Mouse (Mus musculus) heart, postnatal 0 days (tissue): Measurements from ENCODE around the gene Prrc2a.

ENCODE experiments used
- CTCF ChIP-seq: IDR thresholded peaks from 2 replicates; pipeline ENCODE4 v1.5.1; 2016; ENCODE audit warnings: antibody characterized with exemption, control low read depth, low read depth
- EP300 ChIP-seq: IDR thresholded peaks from 2 replicates; pipeline ENCODE4 v1.6.1; 2016; ENCODE audit warnings: antibody characterized with exemption, low read depth

DNA sequence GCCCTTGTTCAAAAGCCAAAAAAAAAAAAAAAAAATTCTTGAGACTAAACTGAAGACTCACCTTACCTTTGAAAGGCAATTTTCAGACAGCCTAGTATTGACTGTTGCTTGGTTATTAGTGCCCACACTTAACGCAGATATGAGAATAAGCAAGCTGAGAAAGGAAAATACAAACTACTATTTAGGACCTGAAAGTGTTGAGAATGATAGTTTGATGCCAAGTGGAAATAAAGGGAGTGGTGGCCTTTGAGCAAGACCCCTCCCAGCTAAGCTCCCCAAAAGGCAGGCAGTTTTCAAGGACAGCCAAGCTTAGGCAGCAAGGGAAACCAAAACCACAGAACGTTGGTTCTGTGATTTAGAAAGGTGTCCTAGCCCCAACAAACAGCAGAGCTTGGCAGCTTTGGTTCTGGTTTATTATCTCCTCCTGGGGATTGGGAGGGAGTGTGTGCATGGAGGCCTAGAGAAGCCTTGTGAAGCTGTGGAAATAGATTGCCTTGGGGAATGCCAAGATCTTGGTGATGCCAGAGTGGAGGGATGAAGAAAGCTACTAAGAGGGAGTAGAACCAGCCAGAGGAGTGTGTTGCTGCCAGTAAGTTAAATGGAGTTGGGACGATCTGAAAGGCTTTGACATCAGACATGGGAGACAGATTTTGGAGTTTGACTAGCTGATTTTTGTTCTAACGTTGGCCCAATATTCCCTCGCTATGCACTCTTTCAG, 16.6 kb downstream of the Prrc2a start:
- TF ChIP-seq CTCF (no peak), EP300 (no peak)
